Mouse (Mus musculus) stomach, embryonic 15.5 days (tissue): Measurements from ENCODE around the gene Snapc2. TPM values are rescaled to one million over a fixed set of nuclear protein-coding genes. Genes with fewer than 3 reads are reported as not detected.
"Not testable (repeated sequence)": the region's sequence is repeated elsewhere in the genome, so short reads cannot be mapped to it uniquely, and the experiment has no call there.

Experiments used
- ATAC-seq: fragments of 200-750 bp; cut with Nextera tagmentation; 2 replicates; pipeline ENCODE4 v1.8.0; 2017; ENCODE audit warnings: low read depth, moderate number of reproducible peaks, moderate TSS enrichment; ENCODE audit not compliant: insufficient read depth, low FRiP score
- H3K27ac ChIP-seq: fragments of 300-500 bp; sonication (generic); 2 replicates; pipeline ENCODE4 v1.5.1; 2015; ENCODE audit warnings: mild to moderate bottlenecking, inconsistent platforms
- H3K27me3 ChIP-seq: fragments of 300-500 bp; sonication (generic); replicated peaks from 2 replicates; pipeline ENCODE4 v1.6.1; 2015; ENCODE audit warnings: inconsistent platforms
- H3K36me3 ChIP-seq: fragments of 300-500 bp; sonication (generic); 2 replicates; pipeline ENCODE4 v1.6.1; 2015; ENCODE audit warnings: inconsistent platforms
- H3K4me1 ChIP-seq: fragments of 300-500 bp; sonication (generic); 2 replicates; pipeline ENCODE4 v1.6.1; 2015; ENCODE audit warnings: inconsistent platforms
- H3K4me2 ChIP-seq: fragments of 300-500 bp; sonication (generic); 2 replicates; pipeline ENCODE4 v1.6.1; 2015; ENCODE audit warnings: mild to moderate bottlenecking, inconsistent platforms
- H3K4me3 ChIP-seq: fragments of 300-500 bp; sonication (generic); replicated peaks from 2 replicates; pipeline ENCODE4 v1.5.1; 2015; ENCODE audit warnings: inconsistent platforms
- H3K9ac ChIP-seq: fragments of 300-500 bp; sonication (generic); 2 replicates; pipeline ENCODE4 v1.6.1; 2015; ENCODE audit warnings: inconsistent platforms
- H3K9me3 ChIP-seq: fragments of 300-500 bp; sonication (generic); 2 replicates; pipeline ENCODE4 v1.6.1; 2016; ENCODE audit warnings: inconsistent platforms
- WGBS: fragments of 180-500 bp; shearing (Covaris S2); methylation state at CpG from one replicate; pipeline ENCODE4 v1.1.7; 2015; 5-methylcytosine and 5-hydroxymethylcytosine counted together
- polyA plus RNA-seq: library from polyadenylated mRNA; unstranded; fragments of >200 nt; fragmentation: Nextera tagmentation; extraction: Ambion mirVana; gene quantifications from 2 replicates; pipeline ENCODE4 v1.2.1, GENCODE M21; 2015

The Snapc2 gene
- polyA plus RNA-seq, 1 experiment from 2014 or later, result 50.8 TPM

- Histone ChIP-seq H3K27ac (peak overlapping the region; percentile 95), H3K4me2 (peak overlapping the region; percentile 76), H3K4me1 (peaks cover 20% of the 10 kb centered on the region), H3K36me3 (peaks cover 18% of the 10 kb centered on the region), H3K9ac (peak overlapping the region; percentile 81), H3K9me3 (no peaks in the 10 kb centered on the region), H3K27me3 (no peaks in the 10 kb centered on the region), H3K4me3 (peak overlapping the region; percentile 78)
- WGBS, result 12% methylated on average over 18 of the region's 19 CpGs
- ATAC-seq, result peak; percentile 41
Observed at GRCm38 (mm10) chr8:4239193-4239890, 13.5 kb upstream of the Snapc2 start.

GRCm38 (mm10) chr8:4245061-4245460 is 7.8 kb upstream of the Snapc2 start:
- Histone ChIP-seq H3K9ac (no peak overlapping the region), H3K9me3 (no peaks in the 10 kb centered on the region), H3K4me1 (peaks cover 22% of the 10 kb centered on the region), H3K27ac (no peak overlapping the region), H3K36me3 (peaks cover 47% of the 10 kb centered on the region), H3K27me3 (no peaks in the 10 kb centered on the region), H3K4me3 (no peak overlapping the region), H3K4me2 (no peak overlapping the region)
- ATAC-seq, result no peak
- 95% methylated on average over 5 of the region's 5 CpGs for WGBS

- H3K9ac ChIP-seq, result no peak overlapping the region
- H3K4me2 ChIP-seq, result no peak overlapping the region
- no peak overlapping the region for H3K4me3 ChIP-seq
- peaks cover 21% of the 10 kb centered on the region for H3K4me1 ChIP-seq
- H3K27me3 ChIP-seq, result no peaks in the 10 kb centered on the region
- 79% methylated on average over 13 of the region's 13 CpGs for WGBS
- H3K27ac ChIP-seq, result no peak overlapping the region
- peaks cover 48% of the 10 kb centered on the region for H3K36me3 ChIP-seq
- H3K9me3 ChIP-seq, result no peaks in the 10 kb centered on the region
- ATAC-seq, result no peak
Observed at GRCm38 (mm10) chr8:4245737-4246136, 7.1 kb upstream of the Snapc2 start.

- 77% methylated on average over 8 of the region's 8 CpGs for WGBS
- Histone ChIP-seq H3K9ac (no peak overlapping the region), H3K4me3 (no peak overlapping the region), H3K27ac (no peak overlapping the region), H3K4me2 (no peak overlapping the region), H3K9me3 (no peaks in the 10 kb centered on the region), H3K4me1 (peaks cover 17% of the 10 kb centered on the region; the same call in 1 of the 2 replicates), H3K36me3 (peaks cover 48% of the 10 kb centered on the region), H3K27me3 (no peaks in the 10 kb centered on the region)
- ATAC-seq, result no peak
Observed at GRCm38 (mm10) chr8:4247241-4247640, 5.6 kb upstream of the Snapc2 start.

- no peak within 1 kb of the TSS for H3K4me2 ChIP-seq
- 72% methylated on average over 15 of the region's 15 CpGs for WGBS
- H3K27ac ChIP-seq, result no peak within 1 kb of the TSS; the same call in 1 of the 2 replicates
- H3K9ac ChIP-seq, result no peak within 1 kb of the TSS
- H3K4me1 ChIP-seq, result peaks cover 21% of the 10 kb centered on the region; the same call in 1 of the 2 replicates
- no peak within 1 kb of the TSS for H3K4me3 ChIP-seq
- peaks cover 42% of the 10 kb centered on the region for H3K36me3 ChIP-seq
- H3K27me3 ChIP-seq, result no peaks in the 10 kb centered on the region
- ATAC-seq, result no peak
- no peaks in the 10 kb centered on the region for H3K9me3 ChIP-seq
Observed at GRCm38 (mm10) chr8:4247951-4248540, 4.8 kb upstream of the Snapc2 start, which contains the start of gene Tgfbr3l. Tgfbr3l (plus strand) TSS chr8:4248214.

- WGBS, result 25% methylated on average over 29 of the region's 29 CpGs
- H3K4me2 ChIP-seq, result peak overlapping the region; percentile 24
Observed at GRCm38 (mm10) chr8:4249213-4249612, 3.7 kb upstream of the Snapc2 start.

GRCm38 (mm10) chr8:4250306-4250970 is 2.4 kb upstream of the Snapc2 start:
- H3K4me2 ChIP-seq, result no peak overlapping the region
- ATAC-seq, result peak; percentile 9; the same call in 1 of the 2 replicates
- no peak overlapping the region for H3K27ac ChIP-seq
- H3K36me3 ChIP-seq, result peaks cover 30% of the 10 kb centered on the region
- WGBS, result 40% methylated on average over 26 of the region's 26 CpGs
- no peaks in the 10 kb centered on the region for H3K27me3 ChIP-seq
- peaks cover 27% of the 10 kb centered on the region for H3K4me1 ChIP-seq
- no peak overlapping the region for H3K4me3 ChIP-seq
- no peak overlapping the region for H3K9ac ChIP-seq
- H3K9me3 ChIP-seq, result no peaks in the 10 kb centered on the region

More at GRCm38 (mm10) chr8:4249213-4249612, 3.7 kb upstream of the Snapc2 start:
- Histone ChIP-seq H3K27me3 (no peaks in the 10 kb centered on the region), H3K36me3 (peaks cover 32% of the 10 kb centered on the region), H3K4me1 (peaks cover 24% of the 10 kb centered on the region), H3K9ac (no peak overlapping the region), H3K4me3 (no peak overlapping the region), H3K27ac (peak overlapping the region; percentile 23; the same call in 1 of the 2 replicates), H3K9me3 (no peaks in the 10 kb centered on the region)
- ATAC-seq, result no peak

- peak overlapping the region; percentile 92 for H3K4me3 ChIP-seq
- 42% methylated on average over 8 of the region's 8 CpGs for WGBS
- peak overlapping the region; percentile 68 for H3K4me2 ChIP-seq
- peaks cover 27% of the 10 kb centered on the region for H3K36me3 ChIP-seq
- H3K9ac ChIP-seq, result no peak overlapping the region
- ATAC-seq, result no peak
- H3K9me3 ChIP-seq, result no peaks in the 10 kb centered on the region
- peak overlapping the region; percentile 31; the same call in 1 of the 2 replicates for H3K27ac ChIP-seq
- peaks cover 27% of the 10 kb centered on the region for H3K4me1 ChIP-seq
- H3K27me3 ChIP-seq, result no peaks in the 10 kb centered on the region
Observed at GRCm38 (mm10) chr8:4252116-4252760, 642 bp upstream of the Snapc2 start.

GRCm38 (mm10) chr8:4254001-4254400 is 1.1 kb downstream of the Snapc2 start:
- ATAC-seq, result no peak
- Histone ChIP-seq H3K4me3 (peak overlapping the region; percentile 92; the same call in 1 of the 2 replicates), H3K4me1 (peaks cover 36% of the 10 kb centered on the region), H3K27ac (peak overlapping the region; percentile 58; the same call in 1 of the 2 replicates), H3K4me2 (peak overlapping the region; percentile 68), H3K36me3 (peaks cover 27% of the 10 kb centered on the region), H3K9ac (peak overlapping the region; percentile 13; the same call in 1 of the 2 replicates), H3K9me3 (no peaks in the 10 kb centered on the region), H3K27me3 (no peaks in the 10 kb centered on the region)
- 56% methylated on average over 6 of the region's 6 CpGs for WGBS

GRCm38 (mm10) chr8:4255471-4255870 is 2.6 kb downstream of the Snapc2 start:
- 83% methylated on average over 7 of the region's 7 CpGs for WGBS
- H3K27me3 ChIP-seq, H3K9me3 ChIP-seq, H3K9ac ChIP-seq, H3K4me3 ChIP-seq, H3K4me2 ChIP-seq, ATAC-seq, H3K27ac ChIP-seq: not testable (repeated sequence)
- H3K4me1 ChIP-seq, result peaks cover 30% of the 10 kb centered on the region
- H3K36me3 ChIP-seq, result peaks cover 29% of the 10 kb centered on the region

GRCm38 (mm10) chr8:4256911-4257310 is 4.0 kb downstream of the Snapc2 start:
- peak overlapping the region; percentile 60 for H3K27ac ChIP-seq
- ATAC-seq, result no peak

More at GRCm38 (mm10) chr8:4256911-4257310, 4.0 kb downstream of the Snapc2 start:
- WGBS, result 44% methylated on average over 4 of the region's 4 CpGs
- H3K9me3 ChIP-seq, result no peaks in the 10 kb centered on the region
- H3K27me3 ChIP-seq, result no peaks in the 10 kb centered on the region
- H3K4me2 ChIP-seq, result no peak overlapping the region
- H3K36me3 ChIP-seq, result peaks cover 42% of the 10 kb centered on the region
- no peak overlapping the region for H3K9ac ChIP-seq
- H3K4me1 ChIP-seq, result peaks cover 27% of the 10 kb centered on the region
- no peak overlapping the region for H3K4me3 ChIP-seq
